Mouse (Mus musculus): ENCODE data around the gene Fastkd2. TPM values are rescaled to one million over a fixed set of nuclear protein-coding genes. Genes with fewer than 3 reads are reported as not detected.

The Fastkd2 gene
- total RNA-seq, 2 experiments from 2014 or later, result 25.0 to 25.4 TPM

Other genes starting within 250 kb of the Fastkd2 start
- gene Gm39653, start 114.6 kb upstream of the Fastkd2 start, total RNA-seq (2021), result not detected
- not detected for gene Dytn, start 43.7 kb upstream of the Fastkd2 start, total RNA-seq (2021)
- not detected for gene Mdh1b, start 296 bp upstream of the Fastkd2 start, total RNA-seq (2021)
- gene 4933402D24Rik, start 38.7 kb downstream of the Fastkd2 start, total RNA-seq (2021), result not detected

Data from heart, postnatal 10 days (tissue).